ENCODE assay signal across 29 mouse cellular contexts in the genomic region with DNA sequence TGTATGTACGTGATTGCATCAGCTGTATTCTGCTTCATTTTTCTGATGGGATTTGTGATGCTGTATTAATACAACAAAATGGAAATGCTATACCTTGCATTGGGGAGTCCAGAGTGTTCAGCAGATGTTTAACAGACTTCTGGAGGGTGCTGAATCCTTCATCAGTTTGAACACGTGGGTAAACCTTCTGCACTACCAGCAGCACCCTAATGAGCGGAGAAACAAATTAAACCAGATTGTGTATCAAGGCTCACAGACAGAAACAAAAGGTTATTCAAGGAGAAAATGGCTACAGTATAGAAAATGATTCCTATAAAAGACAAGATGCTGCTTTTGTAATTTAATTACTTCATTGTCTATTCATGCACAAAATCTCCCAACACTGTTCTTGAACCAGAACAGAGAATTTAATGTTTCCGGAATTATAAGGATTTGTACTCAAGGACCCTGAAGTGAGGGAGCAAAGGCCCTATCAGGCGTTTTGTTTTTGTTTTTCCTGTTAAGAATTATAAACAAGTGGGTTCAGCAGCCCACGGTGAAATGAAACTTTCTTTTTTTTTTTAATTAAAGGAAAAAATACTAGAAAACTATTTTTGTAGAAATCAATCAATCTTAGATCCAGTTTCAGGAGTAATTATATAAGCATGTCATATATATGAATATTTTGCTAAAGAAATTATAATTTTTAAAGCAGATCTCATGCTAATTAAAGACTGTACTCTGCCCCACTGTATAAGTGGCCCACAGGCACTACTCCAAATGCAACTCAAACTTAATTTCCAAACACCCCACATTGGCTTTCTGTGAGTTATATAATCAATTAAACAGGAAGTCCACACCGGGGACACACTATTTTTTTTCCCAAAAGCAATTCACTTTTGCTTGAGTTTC.
A peak's percentile ranks its signal among the peaks of the same experiment; 100 is the strongest.
DNase-seq lines count a peak whose midpoint lies in the region; ATAC-seq and TF ChIP-seq lines count a peak whose summit lies in the region.
"Had no signal": no experiment of that assay in that cellular context is flagged by ENCODE, and none has a peak within 500 bp of the region (broad histone marks: within the 10 kb centered on the region; RNA-seq: fewer than 3 reads in every experiment).

No protein-coding gene starts in this region.

- no peak overlapping the region for H3K4me3 ChIP-seq in hindbrain, embryonic 13.5 days
- H3K4me3 ChIP-seq in hindbrain, embryonic 14.5 days (replicated peaks; ENCODE audit: low read length): no peak overlapping the region
- H3K4me3 ChIP-seq in forebrain, embryonic 12.5 days (replicated peaks): no peak overlapping the region
- no peak overlapping the region for H3K4me3 ChIP-seq in forebrain, postnatal 0 days (ENCODE audit: low read depth, low read length)
- H3K4me3 ChIP-seq in heart, embryonic 11.5 days (ENCODE audit: low read depth, low read length): no peak overlapping the region
- H3K4me3 ChIP-seq: embryonic facial prominence, embryonic 10.5 days; embryonic facial prominence, embryonic 15.5 days; heart, embryonic 12.5 days; intestine, embryonic 15.5 days; limb, embryonic 10.5 days; limb, embryonic 15.5 days; liver, embryonic 13.5 days; myocyte had no signal

- no peak overlapping the region for H3K9ac ChIP-seq in hindbrain, embryonic 13.5 days
- H3K9ac ChIP-seq in hindbrain, embryonic 14.5 days: no peak overlapping the region
- H3K9ac ChIP-seq in forebrain, embryonic 12.5 days: no peak overlapping the region
- no peak overlapping the region for H3K9ac ChIP-seq in forebrain, postnatal 0 days
- no peak overlapping the region for H3K9ac ChIP-seq in heart, embryonic 11.5 days (ENCODE audit: low read depth, low read length)
- H3K9ac ChIP-seq: embryonic facial prominence, embryonic 15.5 days; heart, embryonic 12.5 days; intestine, embryonic 15.5 days; limb, embryonic 15.5 days; liver, embryonic 13.5 days had no signal

- TF ChIP-seq CTCF in forebrain, postnatal 0 days (IDR thresholded peaks at IDR 0.05; ENCODE audit: low read depth): no peak

- 55% methylated on average over 7 of the region's 7 CpGs for WGBS in hindbrain, embryonic 13.5 days
- 47% methylated on average over 7 of the region's 7 CpGs for WGBS in hindbrain, embryonic 14.5 days
- 26% methylated on average over 7 of the region's 7 CpGs for WGBS in forebrain, embryonic 12.5 days
- 19% methylated on average over 7 of the region's 7 CpGs for WGBS in forebrain, postnatal 0 days
- 75% methylated on average over 7 of the region's 7 CpGs for WGBS in heart, embryonic 11.5 days (ENCODE audit: insufficient replicate concordance)

- H3K36me3 ChIP-seq in hindbrain, embryonic 13.5 days: no peaks in the 10 kb centered on the region
- H3K36me3 ChIP-seq in hindbrain, embryonic 14.5 days (replicated peaks; ENCODE audit: control insufficient read depth, insufficient read depth): no peaks in the 10 kb centered on the region
- no peaks in the 10 kb centered on the region for H3K36me3 ChIP-seq in forebrain, embryonic 12.5 days (replicated peaks)
- H3K36me3 ChIP-seq in forebrain, postnatal 0 days (ENCODE audit: insufficient read depth): no peaks in the 10 kb centered on the region
- no peaks in the 10 kb centered on the region for H3K36me3 ChIP-seq in heart, embryonic 11.5 days (ENCODE audit: control insufficient read depth, insufficient read depth, low read length)
- H3K36me3 ChIP-seq: embryonic facial prominence, embryonic 10.5 days; embryonic facial prominence, embryonic 15.5 days; heart, embryonic 12.5 days; intestine, embryonic 15.5 days; limb, embryonic 10.5 days; limb, embryonic 15.5 days; liver, embryonic 13.5 days had no signal

- H3K4me1 ChIP-seq in hindbrain, embryonic 13.5 days (replicated peaks): peaks cover 6% of the 10 kb centered on the region; the same call in 1 of the 2 replicates
- H3K4me1 ChIP-seq in hindbrain, embryonic 14.5 days (replicated peaks; ENCODE audit: control insufficient read depth, insufficient read depth, low read length): peaks cover 6% of the 10 kb centered on the region; the same call in 1 of the 2 replicates
- peaks cover 10% of the 10 kb centered on the region for H3K4me1 ChIP-seq in forebrain, embryonic 12.5 days
- 0 out of 2 replicates have a peak, but pooled peaks cover 3% of the 10 kb centered on the region for H3K4me1 ChIP-seq in forebrain, postnatal 0 days (ENCODE audit: insufficient read depth)
- H3K4me1 ChIP-seq in heart, embryonic 11.5 days (ENCODE audit: control insufficient read depth, insufficient read depth, low read length): no peaks in the 10 kb centered on the region
- H3K4me1 ChIP-seq: embryonic facial prominence, embryonic 10.5 days; embryonic facial prominence, embryonic 15.5 days; intestine, embryonic 15.5 days; limb, embryonic 15.5 days; liver, embryonic 13.5 days had no signal

- no peak overlapping the region for H3K4me2 ChIP-seq in hindbrain, embryonic 13.5 days
- no peak overlapping the region for H3K4me2 ChIP-seq in hindbrain, embryonic 14.5 days (replicated peaks)
- 0 out of 2 replicates have a peak overlapping the region, but pooled peaks have one; percentile 2 for H3K4me2 ChIP-seq in forebrain, embryonic 12.5 days
- H3K4me2 ChIP-seq in forebrain, postnatal 0 days (ENCODE audit: low read depth): no peak overlapping the region
- H3K4me2 ChIP-seq in heart, embryonic 11.5 days: no peak overlapping the region
- H3K4me2 ChIP-seq: embryonic facial prominence, embryonic 15.5 days; heart, embryonic 12.5 days; intestine, embryonic 15.5 days; limb, embryonic 15.5 days; liver, embryonic 13.5 days had no signal

- H3K9me3 ChIP-seq in hindbrain, embryonic 13.5 days: no peaks in the 10 kb centered on the region
- H3K9me3 ChIP-seq in hindbrain, embryonic 14.5 days (ENCODE audit: control insufficient read depth, low read length): no peaks in the 10 kb centered on the region
- H3K9me3 ChIP-seq in forebrain, embryonic 12.5 days: no peaks in the 10 kb centered on the region
- H3K9me3 ChIP-seq in forebrain, postnatal 0 days (ENCODE audit: low read length): no peaks in the 10 kb centered on the region
- no peaks in the 10 kb centered on the region for H3K9me3 ChIP-seq in heart, embryonic 11.5 days (replicated peaks; ENCODE audit: control insufficient read depth, low read length)
- H3K9me3 ChIP-seq: embryonic facial prominence, embryonic 10.5 days; embryonic facial prominence, embryonic 15.5 days; heart, embryonic 12.5 days; intestine, embryonic 15.5 days; limb, embryonic 10.5 days; limb, embryonic 15.5 days; liver, embryonic 13.5 days had no signal

- no peak for DNase-seq in hindbrain, embryonic 14.5 days (ENCODE audit: low spot score)
- peak; percentile 48 for DNase-seq in Muller cell, postnatal 12 days (ENCODE audit: inconsistent ontology term)
- no peak for DNase-seq in forebrain, postnatal 0 days
- no peak for DNase-seq in layer of hippocampus, adult 9-11 months
- no peak for DNase-seq in urinary bladder, adult 18-20 months (ENCODE audit: low spot score in 2 of 2)
- DNase-seq: adrenal gland, postnatal 25 days; cerebellum, adult 8-10 months; cerebellum, postnatal 25 days; gastrocnemius, postnatal 36 days; heart, adult 18-20 months; heart, postnatal 4 days; kidney, adult 8-10 months; kidney, postnatal 4 days; liver, embryonic 13.5 days; lung, adult 18-20 months had no signal

- no peaks in the 10 kb centered on the region for H3K27me3 ChIP-seq in hindbrain, embryonic 13.5 days
- H3K27me3 ChIP-seq in hindbrain, embryonic 14.5 days (ENCODE audit: control insufficient read depth, insufficient read depth, low read length): no peaks in the 10 kb centered on the region
- peaks cover 8% of the 10 kb centered on the region; the same call in 1 of the 2 replicates for H3K27me3 ChIP-seq in forebrain, embryonic 12.5 days
- H3K27me3 ChIP-seq in forebrain, postnatal 0 days (ENCODE audit: insufficient read depth, low read length): no peaks in the 10 kb centered on the region
- no peaks in the 10 kb centered on the region for H3K27me3 ChIP-seq in heart, embryonic 11.5 days (ENCODE audit: control insufficient read depth, insufficient read depth, low read length)
- H3K27me3 ChIP-seq: embryonic facial prominence, embryonic 15.5 days; heart, embryonic 12.5 days; intestine, embryonic 15.5 days; limb, embryonic 15.5 days; liver, embryonic 13.5 days had no signal

- no peak overlapping the region for H3K27ac ChIP-seq in hindbrain, embryonic 13.5 days
- no peak overlapping the region for H3K27ac ChIP-seq in hindbrain, embryonic 14.5 days
- H3K27ac ChIP-seq in forebrain, embryonic 12.5 days: no peak overlapping the region
- H3K27ac ChIP-seq in forebrain, postnatal 0 days (ENCODE audit: low read depth, low read length): no peak overlapping the region
- no peak overlapping the region for H3K27ac ChIP-seq in heart, embryonic 11.5 days (ENCODE audit: low read depth, low read length)
- H3K27ac ChIP-seq: embryonic facial prominence, embryonic 10.5 days; embryonic facial prominence, embryonic 15.5 days; intestine, embryonic 15.5 days; kidney, postnatal 0 days; limb, embryonic 10.5 days; limb, embryonic 15.5 days; liver, embryonic 13.5 days; macrophage had no signal

- 0 out of 2 replicates have a peak, but pooled peaks have one; percentile 61 for ATAC-seq in hindbrain, embryonic 13.5 days (ENCODE audit: low FRiP score)
- ATAC-seq in hindbrain, embryonic 14.5 days (ENCODE audit: low FRiP score): no peak
- ATAC-seq in forebrain, embryonic 12.5 days (ENCODE audit: low FRiP score): peak; percentile 80; the same call in 1 of the 2 replicates
- ATAC-seq in forebrain, postnatal 0 days: peak; percentile 47; the same call in 1 of the 2 replicates
- ATAC-seq in heart, embryonic 11.5 days (replicated peaks; ENCODE audit: insufficient number of reproducible peaks, low FRiP score, low TSS enrichment): no peak
- ATAC-seq: hindbrain, embryonic 16.5 days; intestine, embryonic 15.5 days; lung, postnatal 0 days had no signal

Comparison
In these comparisons a context has a peak if more than half of its experiments do, and no peak if none do; other contexts are left out.
1. ATAC-seq: peak in hindbrain, embryonic 13.5 days (single experiment), forebrain, embryonic 12.5 days (single experiment) and forebrain, postnatal 0 days (single experiment); none in hindbrain, embryonic 14.5 days (single experiment) and heart, embryonic 11.5 days (single experiment).